ENCODE assay signal across 8 mouse cellular contexts in genomic region chr9:82829693-82830430, GRCm38 (mm10). TPM values are rescaled to one million over a fixed set of nuclear protein-coding genes. Genes with fewer than 3 reads are reported as not detected.
DNase-seq lines count a peak whose midpoint lies in the region; ATAC-seq and TF ChIP-seq lines count a peak whose summit lies in the region.

No protein-coding gene starts in this region.

- under 1% methylated on average over 65 of the region's 65 CpGs for WGBS in bone marrow, adult 2 months
- WGBS in embryonic facial prominence, embryonic 14.5 days = under 1% methylated on average over 43 of the region's 65 CpGs
- WGBS in limb, embryonic 13.5 days = under 1% methylated on average over 65 of the region's 65 CpGs
- under 1% methylated on average over 65 of the region's 65 CpGs for WGBS in midbrain, embryonic 15.5 days

- H3K4me3 ChIP-seq in bone marrow, adult 2 months (replicated peaks; ENCODE audit: control insufficient read depth, low read depth, low read length) = peak overlapping the region; percentile 88
- peak overlapping the region; percentile 83 for H3K4me3 ChIP-seq in embryonic facial prominence, embryonic 14.5 days (ENCODE audit: low read depth, low read length)
- peak overlapping the region; percentile 78 for H3K4me3 ChIP-seq in limb, embryonic 13.5 days
- peak overlapping the region; percentile 65 for H3K4me3 ChIP-seq in midbrain, embryonic 15.5 days

- H3K9me3 ChIP-seq in embryonic facial prominence, embryonic 14.5 days (ENCODE audit: control insufficient read depth, low read length) = no peaks in the 10 kb centered on the region
- no peaks in the 10 kb centered on the region for H3K9me3 ChIP-seq in limb, embryonic 13.5 days
- no peaks in the 10 kb centered on the region for H3K9me3 ChIP-seq in midbrain, embryonic 15.5 days

- DNase-seq in A20 (ENCODE audit: low read depth, low spot score) = peak; percentile 98
- peak; percentile 97 for DNase-seq in embryonic facial prominence, embryonic 14.5 days (ENCODE audit: low spot score)
- DNase-seq in heart, adult 8-10 months (ENCODE audit: low spot score) = peak; percentile 79
- peak; percentile 86 to 88 for DNase-seq in kidney, adult 8-10 months
- peak; percentile 78 to 80 for DNase-seq in spleen, adult 18-20 months

- peak; percentile 20; the same call in 1 of the 2 replicates for TF ChIP-seq POLR2A in bone marrow, adult 2 months (IDR thresholded peaks at IDR 0.05; ENCODE audit: borderline replicate concordance, control insufficient read depth, low read depth, low read length)

- no peak; the same call in 1 of the 2 replicates for TF ChIP-seq CTCF in bone marrow, adult 2 months (IDR thresholded peaks at IDR 0.05; ENCODE audit: control insufficient read depth, insufficient read depth, low read length)

- peak overlapping the region; percentile 72 for H3K4me2 ChIP-seq in embryonic facial prominence, embryonic 14.5 days (ENCODE audit: low read depth, low read length)
- H3K4me2 ChIP-seq in limb, embryonic 13.5 days (replicated peaks) = peak overlapping the region; percentile 70
- H3K4me2 ChIP-seq in midbrain, embryonic 15.5 days = peak overlapping the region; percentile 57

- peak overlapping the region; percentile 90 for H3K9ac ChIP-seq in embryonic facial prominence, embryonic 14.5 days (ENCODE audit: low read depth, low read length)
- H3K9ac ChIP-seq in limb, embryonic 13.5 days = peak overlapping the region; percentile 84
- peak overlapping the region; percentile 87 for H3K9ac ChIP-seq in midbrain, embryonic 15.5 days

- ATAC-seq in embryonic facial prominence, embryonic 14.5 days (ENCODE audit: low read depth) = peak; percentile 96
- peak; percentile 96 for ATAC-seq in limb, embryonic 13.5 days (ENCODE audit: low FRiP score, low read depth)
- ATAC-seq in midbrain, embryonic 15.5 days (replicated peaks) = peak; percentile 97

- H3K4me1 ChIP-seq in bone marrow, adult 2 months (ENCODE audit: control insufficient read depth, insufficient read depth, low read length) = no peaks in the 10 kb centered on the region; the same call in 1 of the 2 replicates
- peaks cover 4% of the 10 kb centered on the region; the same call in 1 of the 2 replicates for H3K4me1 ChIP-seq in embryonic facial prominence, embryonic 14.5 days (ENCODE audit: control insufficient read depth, insufficient read depth, low read length)
- peaks cover 18% of the 10 kb centered on the region; the same call in 1 of the 2 replicates for H3K4me1 ChIP-seq in limb, embryonic 13.5 days
- peaks cover 15% of the 10 kb centered on the region for H3K4me1 ChIP-seq in midbrain, embryonic 15.5 days

- H3K27me3 ChIP-seq in embryonic facial prominence, embryonic 14.5 days (replicated peaks; ENCODE audit: control insufficient read depth, insufficient read depth, low read length) = no peaks in the 10 kb centered on the region
- H3K27me3 ChIP-seq in limb, embryonic 13.5 days = no peaks in the 10 kb centered on the region
- H3K27me3 ChIP-seq in midbrain, embryonic 15.5 days (replicated peaks) = no peaks in the 10 kb centered on the region

- no peaks in the 10 kb centered on the region for H3K36me3 ChIP-seq in embryonic facial prominence, embryonic 14.5 days (ENCODE audit: control insufficient read depth, insufficient read depth, low read length)
- H3K36me3 ChIP-seq in limb, embryonic 13.5 days = 0 out of 2 replicates have a peak, but pooled peaks cover 3% of the 10 kb centered on the region
- no peaks in the 10 kb centered on the region for H3K36me3 ChIP-seq in midbrain, embryonic 15.5 days (replicated peaks)

- peak overlapping the region; percentile 3; the same call in 1 of the 2 replicates for H3K27ac ChIP-seq in bone marrow, adult 2 months (ENCODE audit: control insufficient read depth, insufficient read depth, low read depth, low read length, poor library complexity)
- H3K27ac ChIP-seq in embryonic facial prominence, embryonic 14.5 days (replicated peaks; ENCODE audit: low read depth, low read length) = peak overlapping the region; percentile 89
- H3K27ac ChIP-seq in limb, embryonic 13.5 days = peak overlapping the region; percentile 85
- peak overlapping the region; percentile 92 for H3K27ac ChIP-seq in midbrain, embryonic 15.5 days

RNA-seq across cellular contexts. Expression of gene Irak1bp1, which starts 0.5 kb away (rescaled TPM):
- polyA plus RNA-seq in bone marrow, adult 2 months (2011; ENCODE audit: insufficient read depth, insufficient read length, low replicate concordance, missing spikeins) = 3.5 TPM in 1 of 2 replicates, not detected in the other
- polyA plus RNA-seq in embryonic facial prominence, embryonic 14.5 days (2014; fragmentation: Nextera tagmentation; extraction: Ambion mirVana) = 18.7 and 22.3 TPM in 2 replicates
- total RNA-seq in heart, adult 8-10 months (2022) = 1 to 10 TPM; 2.1 to 3.3 (median 2.6) TPM
- polyA plus RNA-seq in limb, embryonic 13.5 days (2015; fragmentation: Nextera tagmentation; extraction: Ambion mirVana) = 23.0 and 24.7 TPM in 2 replicates
- 32.7 and 35.2 TPM in 2 replicates for polyA plus RNA-seq in midbrain, embryonic 15.5 days (2015; fragmentation: Nextera tagmentation; extraction: Ambion mirVana)

Comparison
In these comparisons a context has a peak if more than half of its experiments do, and no peak if none do; other contexts are left out.
1. Peak in every context shown above with its lines: DNase-seq, ATAC-seq, H3K4me3 ChIP-seq and H3K27ac ChIP-seq.
2. H3K27ac ChIP-seq: peak in every context shown above with its lines; median percentile 92 in midbrain, embryonic 15.5 days; 89 in embryonic facial prominence, embryonic 14.5 days; 85 in limb, embryonic 13.5 days; 3 in bone marrow, adult 2 months.